Mouse (Mus musculus): ENCODE results near the gene Ppp1r12c. TPM values are rescaled to one million over a fixed set of nuclear protein-coding genes. Genes with fewer than 3 reads are reported as not detected.
A peak's percentile ranks its signal among the peaks of the same experiment; 100 is the strongest.

Ppp1r12c gene
- total RNA-seq, 2 experiments from 2014 or later, result 106 to 169 TPM

GRCm38 (mm10) chr7:4437721-4438120, 63.8 kb downstream of the Ppp1r12c start:
- no peak for ATAC-seq (ENCODE audit: poor library complexity, severe bottlenecking)

- ATAC-seq (ENCODE audit: poor library complexity, severe bottlenecking), result no peak
Measured at GRCm38 (mm10) chr7:4432026-4432425, 69.5 kb downstream of the Ppp1r12c start.

- ATAC-seq (ENCODE audit: poor library complexity, severe bottlenecking), result peak; percentile 63
Measured at GRCm38 (mm10) chr7:4431548-4431947, 69.9 kb downstream of the Ppp1r12c start.

Other genes with a start within 250 kb of the Ppp1r12c start
- 12.5 and 18.9 TPM in 2 replicates for gene Ncr1, start 164.0 kb downstream of the Ppp1r12c start, total RNA-seq (2015)
- 8.4 and 19.4 TPM in 2 replicates for gene Ncr1, start 164.0 kb downstream of the Ppp1r12c start, total RNA-seq (2017)
- 0.07 TPM in 1 of 2 replicates, not detected in the other for gene Gp6, start 103.9 kb downstream of the Ppp1r12c start, total RNA-seq (2015)
- 0.07 TPM in 1 of 2 replicates, not detected in the other for gene Gp6, start 103.9 kb downstream of the Ppp1r12c start, total RNA-seq (2017)
- gene Rdh13, start 56.0 kb downstream of the Ppp1r12c start, total RNA-seq (2015), result 1.1 and 1.8 TPM in 2 replicates
- 4.7 and 5.4 TPM in 2 replicates for gene Rdh13, start 56.0 kb downstream of the Ppp1r12c start, total RNA-seq (2017)
- 1.4 and 5.3 TPM in 2 replicates for gene Eps8l1, start 41.0 kb downstream of the Ppp1r12c start, total RNA-seq (2015)
- gene Eps8l1, start 41.0 kb downstream of the Ppp1r12c start, total RNA-seq (2017), result 4.5 and 5.1 TPM in 2 replicates
- gene Tnnt1, start 14.7 kb upstream of the Ppp1r12c start, total RNA-seq (2015), result 2.6 and 5.8 TPM in 2 replicates
- 8.6 and 13.4 TPM in 2 replicates for gene Tnnt1, start 14.7 kb upstream of the Ppp1r12c start, total RNA-seq (2017)
- 5.1 and 8.8 TPM in 2 replicates for gene Tnni3, start 22.5 kb upstream of the Ppp1r12c start, total RNA-seq (2015)
- gene Tnni3, start 22.5 kb upstream of the Ppp1r12c start, total RNA-seq (2017), result 1.7 TPM in 1 of 2 replicates, not detected in the other
- 1.3 TPM in 2 replicates for gene Dnaaf3, start 30.8 kb upstream of the Ppp1r12c start, total RNA-seq (2015)
- 1.0 TPM in 2 replicates for gene Dnaaf3, start 30.8 kb upstream of the Ppp1r12c start, total RNA-seq (2017)
- not detected in 2 replicates for gene Syt5, start 45.9 kb upstream of the Ppp1r12c start, total RNA-seq (2015)
- gene Syt5, start 45.9 kb upstream of the Ppp1r12c start, total RNA-seq (2017), result not detected in 2 replicates
- gene Ptprh, start 102.4 kb upstream of the Ppp1r12c start, total RNA-seq (2015), result not detected in 2 replicates
- gene Ptprh, start 102.4 kb upstream of the Ppp1r12c start, total RNA-seq (2017), result not detected in 2 replicates
- gene Tmem86b, start 129.7 kb upstream of the Ppp1r12c start, total RNA-seq (2015), result 8.9 and 10.7 TPM in 2 replicates
- 13.6 and 22.1 TPM in 2 replicates for gene Tmem86b, start 129.7 kb upstream of the Ppp1r12c start, total RNA-seq (2017)
- 71.1 and 72.6 TPM in 2 replicates for gene Ppp6r1, start 157.3 kb upstream of the Ppp1r12c start, total RNA-seq (2015)
- gene Ppp6r1, start 157.3 kb upstream of the Ppp1r12c start, total RNA-seq (2017), result 85.6 and 101 TPM in 2 replicates
- gene Hspbp1, start 183.4 kb upstream of the Ppp1r12c start, total RNA-seq (2015), result 12.7 and 16.9 TPM in 2 replicates
- 9.8 and 15.3 TPM in 2 replicates for gene Hspbp1, start 183.4 kb upstream of the Ppp1r12c start, total RNA-seq (2017)
- gene Brsk1, start 188.9 kb upstream of the Ppp1r12c start, total RNA-seq (2015), result not detected in 2 replicates
- gene Brsk1, start 188.9 kb upstream of the Ppp1r12c start, total RNA-seq (2017), result not detected in 2 replicates
- 11.4 and 13.3 TPM in 2 replicates for gene Tmem150b, start 223.6 kb upstream of the Ppp1r12c start, total RNA-seq (2015)
- 15.5 and 18.0 TPM in 2 replicates for gene Tmem150b, start 223.6 kb upstream of the Ppp1r12c start, total RNA-seq (2017)
- gene Kmt5c, start 238.4 kb upstream of the Ppp1r12c start, total RNA-seq (2015), result 32.4 and 38.4 TPM in 2 replicates
- gene Kmt5c, start 238.4 kb upstream of the Ppp1r12c start, total RNA-seq (2017), result 44.2 and 58.2 TPM in 2 replicates